Mouse (Mus musculus) embryo, embryonic 10 days (tissue): ENCODE measurements at regions not wholly inside any gene's neighbourhood (a gene's known extent, or its start where the extent isn't known, plus 50 kb on each side); places are given as distances from the start of the nearest gene placed in this dataset.
"Not testable (repeated sequence)": the region's sequence is repeated elsewhere in the genome, so short reads cannot be mapped to it uniquely, and the experiment has no call there.

ENCODE experiments used
- DNase-seq: peaks from one replicate; pipeline ENCODE4 v3.0.0-alpha.2; 2015; ENCODE audit warnings: low spot score

DNA sequence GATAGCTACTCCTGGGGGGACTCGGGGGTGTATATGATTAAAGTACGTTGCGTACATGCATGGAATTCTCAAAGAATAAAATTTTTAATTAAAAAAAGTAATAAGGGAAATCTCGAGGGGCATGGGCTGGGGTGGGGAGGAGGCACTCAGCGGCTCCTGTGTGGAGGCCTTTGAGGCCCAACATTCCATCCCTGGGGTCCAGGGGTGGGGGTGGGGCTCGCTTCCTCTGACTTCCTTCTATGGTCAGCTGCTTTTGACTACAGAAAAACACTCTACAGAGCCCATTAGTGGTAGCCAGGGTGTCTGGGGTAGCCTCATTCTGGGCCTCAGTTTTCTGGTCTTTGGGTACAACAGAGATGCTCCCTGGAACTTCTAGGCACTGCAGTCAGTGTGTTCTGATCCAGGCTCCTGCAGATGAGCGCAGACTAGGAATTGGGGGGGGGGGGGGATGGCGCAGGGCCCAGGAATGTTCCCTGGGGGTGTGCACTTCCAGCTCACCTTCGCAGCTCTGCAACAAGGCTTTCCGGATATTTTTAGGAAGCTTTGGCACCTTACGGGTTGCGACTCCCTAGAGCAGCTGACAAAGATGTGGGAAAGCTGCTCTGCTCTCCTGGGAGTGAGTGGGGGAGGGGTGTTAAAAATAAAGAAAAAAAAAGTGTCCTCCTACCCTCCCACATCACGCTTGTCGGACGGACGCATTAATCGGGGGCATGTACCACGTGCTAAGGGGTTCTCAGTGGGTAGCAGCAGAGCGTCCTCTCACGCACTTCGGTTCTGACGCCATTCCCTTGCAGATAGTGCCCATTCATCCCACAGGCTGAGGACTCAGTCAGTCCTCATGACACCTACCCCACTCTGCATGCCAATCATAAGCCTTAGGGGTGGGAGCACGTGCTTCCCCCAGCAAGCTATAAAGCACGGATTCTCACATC is 89.1 kb downstream of the Rhob start:
- no peak for DNase-seq

DNA sequence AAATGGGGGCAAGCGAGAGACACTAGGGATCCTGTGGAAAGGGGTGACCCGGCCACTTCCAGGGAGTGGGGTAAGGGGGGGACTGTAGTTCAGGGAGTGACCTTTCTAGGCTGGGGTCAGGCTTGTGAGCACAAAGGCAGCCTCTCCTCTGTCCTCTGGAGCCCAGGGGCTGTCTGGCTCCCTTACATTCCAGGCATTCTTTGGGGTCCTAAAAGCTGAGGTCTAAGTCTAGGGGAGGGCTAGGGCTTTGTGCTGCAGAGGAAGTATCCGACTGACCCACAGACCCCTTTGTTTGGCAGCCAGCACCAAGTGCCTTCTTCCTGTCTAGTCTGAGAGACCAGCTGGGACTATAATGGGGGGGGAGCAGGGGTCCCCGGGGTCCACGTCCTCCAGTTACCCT is 88.9 kb downstream of the Hs1bp3 start:
- peak; percentile 80 for DNase-seq

DNA sequence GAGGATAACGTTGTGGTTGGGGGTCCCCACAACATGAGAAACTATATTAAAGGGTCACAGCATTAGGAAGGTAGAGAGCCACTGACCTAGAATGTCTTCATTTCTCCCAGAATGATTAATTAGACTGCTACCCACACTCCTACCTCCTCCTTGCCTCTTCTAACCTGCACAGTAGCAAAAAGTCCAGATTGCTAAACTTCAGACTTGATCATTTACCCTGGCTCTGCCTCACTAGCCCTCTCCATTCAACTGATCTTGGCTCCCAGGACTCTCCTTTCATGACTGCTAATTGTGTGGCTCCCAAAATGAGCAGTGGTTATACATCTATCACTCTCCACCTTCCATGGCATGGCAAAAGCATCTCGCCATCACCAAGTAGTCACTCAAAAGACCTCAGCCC is 88.1 kb downstream of the Hs1bp3 start:
- no peak for DNase-seq

DNA sequence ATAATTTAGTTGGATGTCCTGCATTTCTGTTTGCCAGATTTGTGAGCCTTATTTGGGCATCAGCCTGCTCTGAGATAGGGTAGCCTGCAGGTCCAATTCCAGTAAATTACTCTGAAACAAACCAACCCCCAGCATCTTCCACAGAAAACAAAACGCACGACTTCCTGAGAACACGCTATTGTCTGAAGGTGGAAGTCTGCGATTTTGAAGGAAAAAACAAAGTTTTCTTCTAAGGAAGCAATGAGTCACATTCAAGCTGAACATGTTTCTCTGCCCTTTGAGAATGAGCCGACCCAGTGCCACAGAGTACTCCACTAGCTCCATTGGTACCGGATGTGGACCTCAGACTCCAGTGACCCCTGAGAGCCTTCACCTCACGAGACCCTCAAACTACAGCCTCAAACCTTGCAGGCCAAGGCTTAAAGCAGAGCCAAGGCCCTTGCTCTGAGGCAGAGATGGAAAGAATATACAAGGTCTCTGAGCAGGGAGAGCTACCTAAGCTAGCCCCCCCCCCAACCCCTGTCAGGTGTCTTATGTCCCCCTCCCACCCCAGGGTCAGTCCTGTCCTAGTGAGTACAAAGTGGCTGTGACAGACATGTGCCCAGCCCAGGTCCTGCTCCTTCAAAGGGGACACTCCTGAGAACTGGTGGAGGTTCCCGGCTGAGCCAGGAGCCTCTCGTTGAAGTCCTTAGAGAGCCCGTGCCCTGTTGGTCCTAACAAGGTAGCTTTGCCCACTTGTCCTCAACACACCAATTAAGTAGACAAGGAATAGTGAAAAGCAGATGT is 87.3 kb downstream of the Hs1bp3 start:
- no peak for DNase-seq

DNA sequence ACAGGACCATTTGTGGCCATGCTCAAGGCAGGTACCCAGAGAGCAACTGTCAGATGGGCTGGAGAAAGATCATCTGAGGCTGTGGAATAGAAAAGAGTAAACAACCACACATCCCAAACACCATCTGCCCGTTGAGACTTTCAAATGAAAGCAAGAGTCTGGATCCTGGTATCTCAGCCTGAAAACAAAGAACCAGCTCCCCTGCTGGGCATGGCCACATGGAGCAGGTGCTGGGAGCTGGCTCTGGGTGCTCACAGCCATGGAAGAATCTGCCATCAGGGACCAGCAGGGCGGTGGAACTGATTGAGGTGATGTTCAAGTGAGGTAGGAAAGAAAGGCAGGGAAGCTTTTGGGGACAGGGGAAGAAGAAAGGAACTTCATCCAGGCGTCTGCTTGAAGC is 85.6 kb downstream of the Hs1bp3 start:
- no peak for DNase-seq

DNA sequence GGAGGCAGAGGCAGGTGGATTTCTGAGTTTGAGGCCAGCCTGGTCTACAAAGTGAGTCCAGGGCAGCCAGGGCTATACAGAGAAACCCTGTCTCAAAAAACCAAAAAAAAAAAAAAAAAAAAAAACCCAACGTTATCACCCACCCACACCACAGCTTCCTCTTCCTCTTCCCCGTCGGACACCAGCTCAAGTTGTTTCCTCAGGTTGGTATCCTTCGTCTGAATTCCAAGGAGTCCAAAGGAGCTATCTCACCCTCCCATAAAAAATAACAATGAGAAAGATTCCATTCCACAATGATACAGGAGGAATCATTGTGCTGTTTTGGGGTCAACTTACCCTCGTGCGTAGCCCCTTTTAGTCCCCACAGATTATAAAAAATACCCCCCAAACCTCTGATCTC is 83.2 kb downstream of the Hs1bp3 start:
- DNase-seq = not testable (repeated sequence)

DNA sequence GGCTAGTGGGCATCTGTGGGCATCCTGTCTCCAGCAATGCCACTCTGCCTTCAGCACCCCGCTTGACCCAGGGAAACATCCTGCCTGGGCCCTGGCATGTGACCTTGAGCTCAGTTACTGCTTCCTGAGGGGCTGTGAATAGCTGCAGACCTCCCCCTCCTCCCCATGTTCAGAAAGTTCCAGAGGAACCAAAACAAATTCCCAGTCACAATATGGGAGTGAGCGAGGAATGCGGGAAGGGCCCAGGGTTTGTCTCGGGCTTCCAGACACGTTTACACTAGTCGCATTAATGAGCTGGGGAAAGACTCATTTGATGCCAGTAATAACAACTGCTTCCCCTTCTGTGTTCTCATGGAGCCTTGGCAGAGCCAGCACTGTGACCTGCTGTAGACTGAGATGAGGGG is 81.7 kb downstream of the Hs1bp3 start:
- DNase-seq = no peak

DNA sequence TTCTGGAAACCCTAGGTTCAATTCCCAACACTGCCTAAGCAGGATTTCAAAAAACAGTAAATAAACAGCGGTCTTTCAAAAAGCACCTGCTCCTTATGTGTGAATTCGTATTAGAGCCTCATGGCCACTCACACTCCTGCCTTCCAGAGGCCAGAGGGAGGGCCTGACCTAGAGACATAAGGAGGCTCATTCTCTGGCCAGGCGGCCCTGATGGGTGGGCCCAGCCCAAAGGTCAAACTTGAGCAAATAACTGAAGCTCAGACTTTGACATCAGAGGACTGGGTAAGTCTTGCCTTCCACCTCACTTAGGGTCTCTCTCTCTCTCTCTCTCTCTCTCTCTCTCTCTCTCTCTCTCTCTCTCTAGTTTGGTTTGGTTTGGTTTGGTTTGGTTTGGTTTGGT is 80.7 kb downstream of the Hs1bp3 start:
- no peak for DNase-seq
